Mouse (Mus musculus): ENCODE measurements around the gene Gm5269.

Gm5269 gene

DNA sequence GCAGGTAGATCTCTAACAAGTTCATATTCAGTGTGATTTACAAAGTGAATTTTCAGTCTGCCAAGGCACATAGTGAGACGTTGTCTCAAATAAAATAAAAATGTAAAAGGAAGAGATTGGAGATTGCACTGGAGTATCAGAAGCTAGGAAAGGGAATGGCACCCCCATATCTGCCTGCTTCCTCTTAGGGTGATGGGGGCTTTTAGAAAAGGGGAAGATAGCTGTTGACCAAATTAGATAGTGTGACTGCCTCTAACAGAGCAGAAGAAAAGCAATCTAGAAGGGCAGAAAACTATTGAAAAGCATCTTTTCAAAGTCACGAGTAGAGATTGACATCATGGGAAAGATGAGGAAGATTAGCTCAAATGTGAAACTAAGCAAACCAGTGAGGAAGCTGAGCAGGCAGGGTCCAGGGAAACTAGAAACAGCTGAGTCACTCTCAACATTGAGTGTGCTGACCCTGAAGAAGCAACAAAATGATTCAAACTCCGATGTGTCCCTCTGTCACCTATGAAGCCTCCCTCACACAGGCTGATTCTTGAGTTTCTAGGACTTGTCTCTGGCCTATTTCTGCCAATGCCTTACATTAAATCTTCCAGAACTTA is 8.7 kb downstream of the Gm5269 start:
- DNase-seq (ENCODE audit: low spot score in 2 of 2), result no peak

DNA sequence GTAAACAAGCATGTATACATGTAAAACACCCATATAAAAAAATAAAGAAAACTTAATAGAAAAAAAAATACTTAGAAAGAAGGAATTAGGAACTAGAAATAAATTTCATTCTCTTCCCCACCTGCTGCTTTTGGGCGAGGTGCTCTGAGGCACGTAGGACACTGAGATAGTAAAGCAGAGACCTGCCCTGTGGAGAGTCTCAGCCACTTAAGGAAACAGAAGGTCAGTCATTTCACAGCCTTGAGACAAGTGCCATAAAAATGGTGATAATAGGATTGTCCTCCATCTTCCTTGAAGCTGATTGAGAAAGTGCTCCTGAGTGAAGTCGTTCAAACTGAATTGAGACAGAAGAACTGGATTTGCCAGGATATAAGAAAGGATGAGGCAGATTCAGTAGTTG is 12.6 kb downstream of the Gm5269 start:
- DNase-seq (ENCODE audit: low spot score in 2 of 2), result no peak

DNA sequence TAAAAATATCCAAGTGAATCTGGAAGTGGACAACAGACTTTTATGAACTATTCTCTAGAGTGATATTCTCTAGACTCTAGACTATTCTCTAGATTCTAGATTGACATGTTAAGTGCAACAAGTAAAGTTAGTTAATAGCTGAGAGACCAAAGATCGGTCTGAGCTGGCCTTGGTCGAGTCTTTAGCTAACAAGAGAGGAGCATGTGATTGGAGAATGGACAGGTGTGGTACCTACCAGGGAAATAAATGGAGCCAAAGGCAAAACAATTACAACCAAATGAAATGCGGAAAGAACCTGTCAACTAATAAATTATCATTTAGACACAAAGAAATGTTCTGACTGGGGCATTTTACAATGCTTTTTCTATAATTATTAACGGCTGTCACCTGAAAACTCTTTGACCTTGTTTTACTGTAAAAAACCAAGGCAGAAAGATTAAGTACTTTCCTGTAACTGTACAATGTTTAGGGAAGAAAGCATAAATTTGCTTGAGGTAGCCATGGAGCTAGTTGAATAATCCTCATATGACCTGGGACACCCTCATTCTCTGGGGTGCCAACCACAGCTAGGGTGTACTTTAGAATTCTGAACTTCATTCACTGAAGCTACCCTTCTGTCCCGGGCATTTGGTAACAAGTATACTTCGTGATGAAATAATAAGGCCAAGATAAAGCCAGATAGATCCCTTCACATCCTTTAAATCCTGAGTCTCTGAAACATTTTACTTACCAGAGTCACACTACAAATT is 13.4 kb downstream of the Gm5269 start:
- DNase-seq (ENCODE audit: low spot score in 2 of 2), result no peak

DNA sequence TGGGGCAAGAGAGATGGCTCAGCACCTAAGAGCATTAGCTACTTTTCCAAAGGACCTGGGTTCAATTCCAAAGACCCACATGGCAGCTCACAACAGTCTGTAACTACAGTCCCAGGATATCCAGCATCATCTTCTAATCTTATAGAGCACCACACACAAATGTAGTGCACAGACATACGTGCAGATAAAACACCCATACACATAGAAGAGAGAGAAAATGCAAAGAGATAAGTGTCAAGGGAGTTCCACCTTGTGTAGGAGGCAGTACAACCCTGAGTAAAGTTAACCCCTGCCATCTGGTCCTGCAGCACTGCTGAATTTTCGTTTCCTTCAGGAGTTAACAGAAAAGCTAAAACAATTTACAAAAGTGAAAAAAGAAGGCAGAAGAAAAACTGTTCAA is 14.4 kb downstream of the Gm5269 start:
- DNase-seq (ENCODE audit: low spot score in 2 of 2), result no peak

DNA sequence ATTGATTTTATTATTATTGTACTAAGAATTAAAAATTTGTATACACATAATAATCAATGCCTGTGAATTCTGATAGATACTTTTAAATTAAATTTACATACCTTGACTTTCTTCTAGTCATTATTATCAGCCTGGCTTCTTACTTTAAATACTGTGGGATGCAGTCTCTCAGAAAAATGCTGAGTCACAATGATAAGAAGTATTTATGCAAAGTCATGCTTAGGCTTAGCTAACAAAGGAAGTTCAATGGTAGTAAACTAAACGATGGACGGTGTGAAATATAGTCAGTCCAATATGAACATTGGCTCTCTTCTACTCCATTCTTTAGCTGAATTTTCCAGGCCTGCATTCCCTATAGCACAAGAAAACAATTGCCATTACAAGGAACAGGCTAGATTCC is 16.8 kb downstream of the Gm5269 start:
- DNase-seq (ENCODE audit: low spot score in 2 of 2), result no peak

DNA sequence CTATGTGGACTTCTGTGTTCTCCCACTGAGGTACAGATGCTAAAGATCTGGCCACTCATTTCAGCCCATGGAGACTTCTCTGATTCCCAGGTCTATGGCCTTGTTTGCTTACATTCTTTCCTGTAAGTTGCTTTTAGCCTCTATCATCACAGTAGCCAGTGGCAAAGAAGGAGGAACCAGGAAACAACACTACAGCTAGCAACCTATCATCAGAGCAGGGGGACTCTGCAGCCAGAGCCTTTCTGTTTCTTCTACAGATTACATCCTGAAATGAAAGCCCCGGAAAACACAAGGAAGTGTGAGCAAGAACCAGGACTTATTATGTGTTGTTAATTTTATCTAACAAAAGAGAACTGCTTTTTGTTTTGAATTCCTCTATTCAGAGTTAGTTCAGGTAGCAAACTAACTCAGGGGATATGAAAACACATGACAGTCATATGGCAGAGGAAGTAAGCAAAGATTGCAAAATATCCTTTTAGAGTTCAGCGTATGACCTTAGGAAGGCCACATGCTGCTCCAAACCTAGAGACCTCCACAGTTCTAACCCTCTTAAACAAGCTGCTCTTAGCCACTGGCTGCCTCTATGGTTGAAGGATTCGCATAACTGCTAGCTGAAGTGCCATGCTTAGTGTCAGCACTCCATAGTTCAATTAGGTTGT is 21.5 kb downstream of the Gm5269 start:
- no peak for DNase-seq (ENCODE audit: low spot score in 2 of 2)

DNA sequence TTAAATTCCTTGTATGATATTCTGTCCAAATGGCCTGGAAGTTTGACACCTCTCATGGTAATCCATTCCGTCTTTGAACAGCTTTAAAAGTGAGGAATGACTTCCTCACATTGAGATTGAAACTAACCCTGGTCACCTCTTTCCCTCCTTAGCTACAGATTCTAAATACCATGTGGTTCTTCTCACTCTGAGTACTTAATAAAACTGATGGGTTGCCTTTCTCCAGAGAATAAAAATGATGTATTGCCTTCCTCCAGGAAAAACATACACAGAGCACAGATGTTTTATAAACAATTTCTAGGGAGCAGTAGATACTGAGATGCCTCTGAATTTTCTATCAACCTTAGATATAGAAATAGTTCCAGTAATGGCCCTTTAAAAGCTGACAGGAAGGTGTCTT is 22.0 kb downstream of the Gm5269 start:
- no peak for DNase-seq (ENCODE audit: low spot score in 2 of 2)

DNA sequence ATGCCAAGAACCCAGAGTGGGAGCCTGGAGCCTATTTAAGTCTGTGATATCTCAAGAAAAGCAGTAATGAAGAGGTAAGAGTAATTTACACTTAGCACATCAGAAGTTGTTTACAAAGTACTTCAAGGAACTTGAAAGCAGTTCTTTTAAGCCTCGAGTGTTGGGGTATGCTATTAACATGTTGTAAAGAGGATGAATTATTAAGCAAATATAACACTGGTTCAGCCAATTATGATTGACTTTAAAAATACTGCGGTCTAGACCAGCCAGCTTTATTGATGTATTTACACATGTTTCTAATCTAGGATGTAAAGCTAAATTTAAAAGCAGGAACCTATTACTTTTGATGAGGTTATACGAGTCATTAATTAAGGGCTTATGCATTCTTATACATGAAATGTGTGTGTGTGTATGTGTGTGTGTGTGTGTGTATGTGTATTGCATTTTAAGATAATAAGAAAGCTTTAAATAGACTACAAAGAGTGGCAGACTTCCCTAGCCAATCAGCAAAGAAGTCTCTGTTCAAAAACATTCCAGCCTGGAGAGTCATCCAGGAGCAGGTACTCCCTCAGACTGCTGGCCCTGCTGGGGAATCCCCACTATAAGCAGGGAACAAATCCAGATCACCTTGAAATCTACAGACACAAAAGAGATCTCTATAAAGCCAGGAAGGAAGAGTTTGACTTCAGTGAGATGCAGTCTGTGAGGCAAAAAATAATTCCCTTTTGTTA is 23.6 kb downstream of the Gm5269 start:
- no peak for DNase-seq (ENCODE audit: low spot score in 2 of 2)

DNA sequence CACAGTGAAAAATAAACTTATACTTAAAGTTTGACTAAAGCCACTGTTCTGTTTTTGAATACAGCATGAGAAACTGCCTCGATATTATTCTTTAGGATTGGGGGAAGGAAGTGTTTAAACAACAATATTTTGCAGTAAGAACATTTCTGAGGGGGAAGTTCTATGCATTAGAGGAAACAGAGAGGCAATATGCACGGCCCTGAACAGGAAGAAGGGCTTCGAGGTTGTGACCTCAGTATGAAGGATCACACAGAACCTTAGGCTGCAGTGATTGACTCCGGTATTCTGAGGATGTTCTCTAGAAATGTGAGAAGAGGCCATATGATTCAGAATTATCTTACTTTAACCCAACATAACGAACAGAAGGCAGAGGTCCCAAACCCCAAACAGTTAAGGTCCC is 24.3 kb downstream of the Gm5269 start:
- no peak for DNase-seq (ENCODE audit: low spot score in 2 of 2)

DNA sequence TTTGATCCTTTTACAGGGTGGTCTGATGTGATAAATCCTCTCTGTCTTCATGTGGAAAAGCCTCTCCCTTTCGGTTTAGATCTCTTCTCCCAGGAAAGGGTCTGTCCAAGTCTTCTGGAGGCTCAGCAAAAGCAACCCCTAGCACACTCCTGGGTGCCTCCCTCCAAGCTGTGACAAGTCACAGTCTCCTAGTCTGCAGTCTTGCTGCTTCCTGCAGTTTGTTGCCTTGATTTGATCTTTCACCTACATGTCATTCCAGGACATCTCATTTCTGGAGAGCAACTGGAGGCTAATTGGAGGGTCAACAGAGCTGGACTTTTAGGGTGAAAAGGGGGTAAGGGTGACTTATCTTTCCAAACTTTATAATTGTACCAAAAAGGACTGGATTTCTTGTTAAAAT is 24.8 kb downstream of the Gm5269 start:
- no peak for DNase-seq (ENCODE audit: low spot score in 2 of 2)

DNA sequence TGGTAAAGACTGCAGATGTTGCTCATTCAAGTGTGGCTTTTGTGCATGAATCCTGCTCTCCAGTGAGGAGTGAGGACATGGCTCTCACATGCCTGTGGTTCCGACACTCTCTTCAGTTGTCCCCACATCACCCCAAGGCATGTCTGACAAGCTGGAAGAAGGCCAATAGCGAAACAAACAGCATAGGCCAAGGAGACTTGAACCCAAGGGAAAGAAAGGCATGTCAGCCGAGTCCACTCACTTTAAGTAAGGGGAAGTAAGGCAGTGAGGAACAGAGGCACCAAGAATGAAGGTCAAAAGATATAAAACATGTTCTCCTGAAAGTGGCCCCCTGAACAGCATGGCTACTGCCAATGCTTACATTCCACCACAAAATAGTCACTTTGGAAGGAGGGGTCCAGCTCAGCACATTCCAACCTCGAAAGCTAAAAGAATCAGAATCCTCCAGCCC is 25.5 kb downstream of the Gm5269 start:
- DNase-seq (ENCODE audit: low spot score in 2 of 2), result no peak

DNA sequence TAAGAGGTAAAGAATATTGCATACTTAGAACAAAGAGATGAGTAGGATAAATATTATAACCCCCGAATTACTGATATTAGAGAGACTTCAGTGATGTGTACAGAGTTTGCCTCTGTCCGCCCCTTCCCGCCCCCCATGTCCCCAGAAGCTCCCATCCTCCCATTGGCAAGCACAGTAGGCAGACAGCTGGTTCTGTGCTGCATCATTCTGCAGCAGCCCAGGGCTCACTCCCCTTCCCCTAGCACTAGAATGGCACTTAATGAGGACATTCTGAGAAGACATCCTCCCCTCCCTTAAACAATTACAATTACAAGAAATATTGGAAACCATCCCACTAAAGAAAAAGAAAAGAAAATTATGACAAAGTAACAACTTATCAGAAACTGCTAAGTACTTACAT is 26.4 kb downstream of the Gm5269 start:
- DNase-seq (ENCODE audit: low spot score in 2 of 2), result no peak

DNA sequence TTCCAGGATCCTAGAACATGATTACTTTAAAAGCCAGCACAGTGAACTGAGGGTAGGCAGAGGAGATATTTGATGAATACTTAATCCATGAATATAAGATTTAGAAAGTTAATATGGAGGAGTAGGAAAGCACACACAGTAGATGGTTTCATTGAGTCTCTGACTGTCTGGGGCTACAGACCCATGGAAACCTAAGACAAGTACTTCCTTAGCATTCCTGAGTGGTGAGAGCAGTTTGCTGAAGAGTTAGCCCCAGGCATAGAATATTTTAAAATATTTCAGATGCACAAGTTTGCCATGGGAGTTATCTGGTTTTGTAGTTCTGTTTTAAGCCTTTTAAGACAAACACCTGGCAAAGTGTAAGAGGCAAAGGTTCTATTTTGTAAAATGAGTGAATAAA is 28.9 kb downstream of the Gm5269 start:
- no peak for DNase-seq (ENCODE audit: low spot score in 2 of 2)

DNA sequence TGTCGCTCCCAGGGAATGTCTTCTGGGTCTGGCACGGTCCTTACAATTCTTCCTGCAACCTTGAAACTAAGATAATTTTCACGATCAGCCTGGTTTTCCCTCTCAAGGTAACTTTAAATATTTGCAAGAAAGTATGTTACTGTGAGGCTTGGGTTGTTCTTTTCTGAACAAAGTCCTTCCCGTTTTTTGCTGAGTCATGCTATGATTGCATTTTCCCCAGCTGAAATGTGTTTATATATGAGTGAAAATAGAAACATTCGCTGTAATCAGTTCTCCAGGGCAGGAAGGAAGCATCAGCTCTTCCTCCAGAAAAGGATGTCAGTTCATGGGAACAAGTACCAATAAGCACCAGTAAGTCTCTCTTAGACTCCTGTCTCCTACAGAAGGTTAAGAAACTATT is 29.7 kb downstream of the Gm5269 start:
- no peak for DNase-seq (ENCODE audit: low spot score in 2 of 2)

DNA sequence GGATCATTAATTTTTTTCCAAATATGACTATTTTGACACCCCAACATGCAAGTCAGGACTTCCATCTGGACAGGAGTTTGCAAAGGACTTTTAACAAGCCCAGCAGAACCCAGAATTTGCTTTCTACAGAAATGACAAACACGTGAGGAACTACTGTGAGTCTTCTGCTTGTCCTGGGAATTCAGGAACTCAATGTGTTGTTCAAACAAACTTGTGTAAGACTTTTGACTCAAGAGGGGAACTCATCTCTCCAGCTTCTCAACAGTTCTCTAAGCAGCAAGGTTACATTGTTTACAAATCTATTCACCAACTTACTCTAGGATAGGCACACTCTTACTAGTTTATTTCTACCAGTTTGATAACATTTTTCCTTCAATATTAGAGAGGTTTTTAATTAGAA is 32.0 kb downstream of the Gm5269 start:
- DNase-seq (ENCODE audit: low spot score in 2 of 2), result no peak

DNA sequence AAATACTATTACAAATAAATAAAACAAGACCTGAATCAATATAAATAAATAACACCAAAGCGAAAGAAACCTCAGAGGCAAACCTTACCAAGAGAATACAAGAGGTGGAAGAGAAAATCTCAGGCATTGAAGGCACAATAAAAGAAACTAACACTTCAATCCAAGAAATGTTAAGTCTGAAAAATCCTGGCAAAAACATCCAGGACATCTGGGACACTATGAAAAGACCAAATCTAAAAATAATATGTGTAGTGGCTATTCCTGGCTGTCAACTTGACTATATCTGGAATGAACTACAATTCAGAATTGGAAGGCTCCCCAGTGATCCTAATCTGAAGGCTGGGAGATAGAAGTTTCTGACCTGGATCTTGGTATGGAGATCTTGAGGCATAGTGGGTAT is 44.6 kb downstream of the Gm5269 start:
- no peak for DNase-seq (ENCODE audit: low spot score in 2 of 2)
